Mouse (Mus musculus) ES-E14 (cell line): ENCODE data around the gene Thumpd2.

Experiments
- CHD2 ChIP-seq: IDR thresholded peaks from 2 replicates; pipeline ENCODE4 v1.6.1; 2014; ENCODE audit warnings: mild to moderate bottlenecking, low read depth, low read length, inconsistent platforms
- HCFC1 ChIP-seq: IDR thresholded peaks from 2 replicates; pipeline ENCODE4 v1.6.1; 2012; ENCODE audit warnings: low read length, inconsistent platforms, borderline replicate concordance; ENCODE audit not compliant: insufficient read depth
- MAFK ChIP-seq: IDR thresholded peaks from 2 replicates; pipeline ENCODE4 v1.6.1; 2014; ENCODE audit warnings: mild to moderate bottlenecking, low read depth, low read length, inconsistent platforms; ENCODE audit not compliant: insufficient read depth
- ZNF384 ChIP-seq: IDR thresholded peaks from 2 replicates; pipeline ENCODE4 v1.6.1; 2012; ENCODE audit warnings: low read depth, low read length, inconsistent platforms

GRCm38 (mm10) chr17:81032957-81033356 lies 31.9 kb downstream of the Thumpd2 start:
- TF ChIP-seq HCFC1 (no peak), CHD2 (no peak), ZNF384 (no peak), MAFK (no peak)
